Mouse (Mus musculus) telencephalon, adult 2 months (tissue): Measurements from ENCODE around the gene Pdik1l.

Experiments
- DNase-seq: peaks from one replicate; pipeline ENCODE4 v3.0.0-alpha.2; 2011; ENCODE audit warnings: low read depth, low spot score

Pdik1l gene

GRCm38 (mm10) chr4:134238279-134238651 is 49.4 kb downstream of the Pdik1l start, which contains the start of gene Cnksr1:
Gene Cnksr1, minus strand, starts transcription at chr4:134238399.
- DNase-seq, result no peak

GRCm38 (mm10) chr4:134237582-134238278 is 50.0 kb downstream of the Pdik1l start:
- DNase-seq, result no peak

- DNase-seq, result no peak
These were observed 52.8 kb downstream of the Pdik1l start for GRCm38 (mm10) chr4:134234876-134235275.

GRCm38 (mm10) chr4:134230431-134230830 is 57.3 kb downstream of the Pdik1l start:
- DNase-seq, result no peak

- DNase-seq, result no peak
These were observed 60.5 kb downstream of the Pdik1l start, which contains the start of gene Catsper4 for GRCm38 (mm10) chr4:134227194-134227593. Gene Catsper4, minus strand, starts transcription at chr4:134227383.
